Mouse (Mus musculus): ENCODE data around the gene 1700122O11Rik.

DNA sequence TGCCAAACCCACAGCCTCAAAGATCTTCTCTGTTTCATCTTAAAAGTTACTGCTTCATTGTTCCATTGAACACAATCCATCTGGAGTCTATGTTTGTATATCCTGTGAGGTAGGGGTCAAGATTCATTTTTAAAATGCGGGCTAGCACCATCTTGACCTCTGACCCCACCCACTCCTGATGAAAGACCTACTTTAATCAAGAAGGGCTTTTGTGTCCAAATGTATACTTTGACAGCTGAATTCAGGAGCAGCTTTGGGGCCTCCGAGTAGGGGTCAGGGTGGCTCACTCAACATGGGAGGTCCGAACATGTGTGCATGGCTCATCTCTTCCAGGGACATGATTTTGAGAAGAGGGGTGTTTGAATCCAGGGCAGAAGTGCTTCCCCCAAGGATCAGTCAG lies 40.3 kb downstream of the 1700122O11Rik start:
- TF ChIP-seq POU5F1 (IDR thresholded peaks at IDR 0.05; ENCODE audit: borderline replicate concordance, low read length) (no peak), CTCF (conservative IDR thresholded peaks at IDR 0.05; ENCODE audit: low read length) (no peak), NANOG (IDR thresholded peaks at IDR 0.05; ENCODE audit: borderline replicate concordance, low read length) (no peak)

All from E14TG2a.4 (cell line).